Mouse (Mus musculus): ENCODE data around the gene Fank1. TPM values are rescaled to one million over a fixed set of nuclear protein-coding genes. Genes with fewer than 3 reads are reported as not detected.

Fank1 gene
- total and polyA plus RNA-seq, 3 experiments: 0.10 TPM; not detected in 2

- WGBS: 86% methylated on average over 6 of the region's 6 CpGs
- no peak for DNase-seq
- no peak overlapping the region for H3K4me3 ChIP-seq
- TF ChIP-seq EP300 (IDR thresholded peaks at IDR 0.05; ENCODE audit: insufficient read depth, low read depth, low read length) (no peak), POLR2A (IDR thresholded peaks at IDR 0.05; ENCODE audit: insufficient read depth, low read depth, low read length) (no peak), CTCF (IDR thresholded peaks at IDR 0.05) (no peak)
- H3K79me2 ChIP-seq (replicated peaks; ENCODE audit: control insufficient read depth, insufficient read depth, low read length): no peaks in the 10 kb centered on the region
- no peak overlapping the region for H3K27ac ChIP-seq
- no peaks in the 10 kb centered on the region for H3K36me3 ChIP-seq (ENCODE audit: control insufficient read depth, insufficient read depth, low read length)
- no peaks in the 10 kb centered on the region for H3K4me1 ChIP-seq (ENCODE audit: control insufficient read depth, insufficient read depth, low read length)
- no peak overlapping the region for H3K9ac ChIP-seq (ENCODE audit: low read depth, low read length)
- H3K27me3 ChIP-seq (ENCODE audit: control insufficient read depth, insufficient read depth, low read length): no peaks in the 10 kb centered on the region
- intact Hi-C loops (cut with DNase I): no loop called here
Measured at GRCm38 (mm10) chr7:133862233-133862632, 85.6 kb downstream of the Fank1 start.

DNA sequence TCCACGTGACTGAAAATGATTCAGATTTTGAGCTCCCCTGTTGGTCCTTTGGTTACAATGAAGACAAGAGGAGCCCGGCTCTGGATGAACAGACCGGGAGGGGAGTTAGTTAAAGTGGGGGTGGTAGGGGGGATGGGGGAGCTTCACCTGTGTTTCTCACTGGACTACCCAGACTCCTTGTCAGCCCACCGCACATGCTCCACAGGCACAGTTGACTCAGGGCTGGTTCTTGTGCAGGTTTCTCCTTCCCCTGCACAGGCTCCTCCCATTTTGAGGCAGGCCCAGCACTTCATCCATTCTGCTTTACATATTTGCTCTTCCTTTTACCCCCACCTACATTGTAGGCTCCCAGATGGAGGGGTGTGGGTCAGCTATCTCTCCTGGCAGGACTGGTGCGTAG, 86.1 kb downstream of the Fank1 start:
- Histone ChIP-seq H3K79me2 (replicated peaks; ENCODE audit: control insufficient read depth, insufficient read depth, low read length) (no peaks in the 10 kb centered on the region), H3K27ac (no peak overlapping the region), H3K36me3 (ENCODE audit: control insufficient read depth, insufficient read depth, low read length) (no peaks in the 10 kb centered on the region), H3K4me3 (no peak overlapping the region), H3K9ac (ENCODE audit: low read depth, low read length) (no peak overlapping the region), H3K27me3 (ENCODE audit: control insufficient read depth, insufficient read depth, low read length) (no peaks in the 10 kb centered on the region), H3K4me1 (ENCODE audit: control insufficient read depth, insufficient read depth, low read length) (no peaks in the 10 kb centered on the region)
- 96% methylated on average over 5 of the region's 5 CpGs for WGBS
- intact Hi-C loops (cut with DNase I): no loop called here
- no peak for DNase-seq
- TF ChIP-seq EP300 (IDR thresholded peaks at IDR 0.05; ENCODE audit: insufficient read depth, low read depth, low read length): no peak
- TF ChIP-seq CTCF (IDR thresholded peaks at IDR 0.05): no peak
- no peak for TF ChIP-seq POLR2A (IDR thresholded peaks at IDR 0.05; ENCODE audit: insufficient read depth, low read depth, low read length)

DNA sequence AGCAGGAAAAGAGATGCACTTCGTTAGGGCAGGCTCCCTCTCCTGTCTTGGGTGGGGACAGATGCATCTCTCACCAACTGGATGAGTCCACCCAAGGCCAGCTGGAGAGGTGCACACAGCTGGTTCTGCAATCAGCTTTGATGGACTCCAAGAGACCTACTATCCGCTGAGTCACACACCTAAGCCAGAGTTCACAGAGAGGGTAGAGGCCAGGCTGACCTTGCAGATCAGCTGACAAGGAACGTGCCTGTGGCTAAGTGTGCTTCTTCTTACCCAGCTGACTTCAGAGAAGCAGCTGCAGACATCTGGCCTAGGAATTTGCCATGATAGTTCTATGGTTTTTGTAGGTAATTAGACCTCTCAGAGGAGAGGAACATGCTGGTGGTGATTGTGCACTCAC, 86.5 kb downstream of the Fank1 start:
- TF ChIP-seq EP300 (IDR thresholded peaks at IDR 0.05; ENCODE audit: insufficient read depth, low read depth, low read length) (no peak), POLR2A (IDR thresholded peaks at IDR 0.05; ENCODE audit: insufficient read depth, low read depth, low read length) (no peak), CTCF (IDR thresholded peaks at IDR 0.05) (no peak)
- no peaks in the 10 kb centered on the region for H3K4me1 ChIP-seq (ENCODE audit: control insufficient read depth, insufficient read depth, low read length)
- H3K27me3 ChIP-seq (ENCODE audit: control insufficient read depth, insufficient read depth, low read length): no peaks in the 10 kb centered on the region
- DNase-seq: no peak
- WGBS: 69% methylated on average over 3 of the region's 3 CpGs
- H3K4me3 ChIP-seq: no peak overlapping the region
- H3K36me3 ChIP-seq (ENCODE audit: control insufficient read depth, insufficient read depth, low read length): no peaks in the 10 kb centered on the region
- intact Hi-C loops (cut with DNase I): no loop called here
- no peak overlapping the region for H3K27ac ChIP-seq
- no peak overlapping the region for H3K9ac ChIP-seq (ENCODE audit: low read depth, low read length)
- H3K79me2 ChIP-seq (replicated peaks; ENCODE audit: control insufficient read depth, insufficient read depth, low read length): no peaks in the 10 kb centered on the region

DNA sequence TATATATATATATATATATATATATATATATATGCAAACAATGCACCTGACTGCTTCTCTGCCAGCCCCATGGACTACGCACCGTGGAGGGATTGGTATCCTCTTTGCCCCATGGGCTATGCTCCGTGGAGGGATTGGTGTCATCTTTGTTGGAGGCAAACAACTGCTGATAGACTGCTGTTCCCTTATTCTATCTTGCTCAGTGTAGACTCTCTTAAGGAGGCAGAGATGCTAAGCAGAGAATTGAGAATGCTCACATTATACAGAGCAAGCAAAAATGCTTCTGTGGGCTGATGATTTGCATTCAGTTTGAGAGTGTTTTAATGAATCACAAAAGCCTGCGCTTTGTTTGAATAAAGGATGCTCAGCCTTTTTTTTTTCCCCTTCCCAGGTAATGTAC, 87.0 kb downstream of the Fank1 start:
- Histone ChIP-seq H3K4me3 (no peak overlapping the region), H3K9ac (ENCODE audit: low read depth, low read length) (no peak overlapping the region), H3K27me3 (ENCODE audit: control insufficient read depth, insufficient read depth, low read length) (no peaks in the 10 kb centered on the region), H3K27ac (no peak overlapping the region), H3K4me1 (ENCODE audit: control insufficient read depth, insufficient read depth, low read length) (no peaks in the 10 kb centered on the region), H3K79me2 (replicated peaks; ENCODE audit: control insufficient read depth, insufficient read depth, low read length) (no peaks in the 10 kb centered on the region), H3K36me3 (ENCODE audit: control insufficient read depth, insufficient read depth, low read length) (no peaks in the 10 kb centered on the region)
- no peak for DNase-seq
- TF ChIP-seq CTCF (IDR thresholded peaks at IDR 0.05) (no peak), POLR2A (IDR thresholded peaks at IDR 0.05; ENCODE audit: insufficient read depth, low read depth, low read length) (no peak), EP300 (IDR thresholded peaks at IDR 0.05; ENCODE audit: insufficient read depth, low read depth, low read length) (no peak)
- intact Hi-C loops (cut with DNase I): no loop called here
- WGBS: 94% methylated on average over 4 of the region's 4 CpGs

DNA sequence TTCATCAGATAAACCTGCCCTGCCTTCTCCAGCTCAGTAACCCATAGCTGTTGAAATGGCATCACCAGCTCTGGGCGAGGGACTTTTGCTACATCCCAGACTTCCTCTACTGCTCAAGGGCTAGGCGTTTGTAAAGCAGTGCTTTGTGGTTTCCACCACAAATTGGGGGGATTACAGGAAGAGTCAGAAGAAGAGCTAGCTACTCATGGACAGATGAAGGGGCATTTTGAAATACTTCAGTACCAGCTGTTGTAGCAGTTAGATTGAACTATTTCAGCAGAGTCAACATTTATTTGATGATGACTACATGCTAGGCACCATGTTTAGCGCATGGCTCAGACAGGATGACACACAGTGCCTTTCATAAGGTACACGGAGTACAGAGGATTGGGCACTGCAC, 93.6 kb downstream of the Fank1 start:
- intact Hi-C loops (cut with DNase I): no loop called here
- Histone ChIP-seq H3K4me3 (no peak overlapping the region), H3K27me3 (ENCODE audit: control insufficient read depth, insufficient read depth, low read length) (no peaks in the 10 kb centered on the region), H3K4me1 (ENCODE audit: control insufficient read depth, insufficient read depth, low read length) (no peaks in the 10 kb centered on the region), H3K9ac (ENCODE audit: low read depth, low read length) (no peak overlapping the region), H3K36me3 (ENCODE audit: control insufficient read depth, insufficient read depth, low read length) (no peaks in the 10 kb centered on the region), H3K27ac (no peak overlapping the region), H3K79me2 (replicated peaks; ENCODE audit: control insufficient read depth, insufficient read depth, low read length) (no peaks in the 10 kb centered on the region)
- TF ChIP-seq POLR2A (IDR thresholded peaks at IDR 0.05; ENCODE audit: insufficient read depth, low read depth, low read length) (no peak), CTCF (IDR thresholded peaks at IDR 0.05) (no peak), EP300 (IDR thresholded peaks at IDR 0.05; ENCODE audit: insufficient read depth, low read depth, low read length) (no peak)
- no peak for DNase-seq
- 85% methylated on average over 4 of the region's 4 CpGs for WGBS

- 46% methylated on average over 5 of the region's 5 CpGs for WGBS
- intact Hi-C loops (cut with DNase I): no loop called here
- Histone ChIP-seq H3K27ac (no peak overlapping the region), H3K79me2 (replicated peaks; ENCODE audit: control insufficient read depth, insufficient read depth, low read length) (no peaks in the 10 kb centered on the region), H3K9ac (ENCODE audit: low read depth, low read length) (no peak overlapping the region), H3K27me3 (ENCODE audit: control insufficient read depth, insufficient read depth, low read length) (no peaks in the 10 kb centered on the region), H3K4me1 (ENCODE audit: control insufficient read depth, insufficient read depth, low read length) (no peaks in the 10 kb centered on the region), H3K36me3 (ENCODE audit: control insufficient read depth, insufficient read depth, low read length) (no peaks in the 10 kb centered on the region), H3K4me3 (no peak overlapping the region)
- no peak for DNase-seq
- TF ChIP-seq POLR2A (IDR thresholded peaks at IDR 0.05; ENCODE audit: insufficient read depth, low read depth, low read length) (no peak), CTCF (IDR thresholded peaks at IDR 0.05) (no peak), EP300 (IDR thresholded peaks at IDR 0.05; ENCODE audit: insufficient read depth, low read depth, low read length) (no peak)
Measured at GRCm38 (mm10) chr7:133872701-133873100, 96.0 kb downstream of the Fank1 start.
